Mouse (Mus musculus) liver, adult 2 months (tissue): ENCODE measurements around the gene Atp13a3.

ENCODE experiments used
- CTCF ChIP-seq: fragments of 200-500 bp; IDR thresholded peaks from 2 replicates; pipeline ENCODE4 v1.5.1; 2011; ENCODE audit warnings: low read depth, low read length, control low read depth
- POLR2A ChIP-seq: fragments of 200-500 bp; IDR thresholded peaks from 2 replicates; pipeline ENCODE4 v1.6.1; 2011; ENCODE audit warnings: low read length, control low read depth; ENCODE audit not compliant: insufficient read depth; ENCODE audit errors: extremely low read depth

GRCm38 (mm10) chr16:30267359-30267758, 138.4 kb downstream of the Atp13a3 start, which contains the start of gene Cpn2:
- TF ChIP-seq CTCF (no peak), POLR2A (peak; percentile 69; the same call in 1 of the 2 replicates)
